11 mouse cellular contexts compared by ENCODE assay signal in genomic region chr12:73043396-73044167, GRCm38 (mm10). TPM values are rescaled to one million over a fixed set of nuclear protein-coding genes. Genes with fewer than 3 reads are reported as not detected.
DNase-seq lines count a peak whose midpoint lies in the region; ATAC-seq and TF ChIP-seq lines count a peak whose summit lies in the region.
"Had no signal": no experiment of that assay in that cellular context is flagged by ENCODE, and none has a peak within 500 bp of the region (broad histone marks: within the 10 kb centered on the region; RNA-seq: fewer than 3 reads in every experiment).

No protein-coding gene starts in this region.

- ATAC-seq in hindbrain, embryonic 11.5 days (ENCODE audit: low FRiP score) = no peak
- ATAC-seq in hindbrain, postnatal 0 days = no peak

- no peak overlapping the region; the same call in 1 of the 2 replicates for H3K9ac ChIP-seq in hindbrain, embryonic 11.5 days (ENCODE audit: low read depth, low read length)
- H3K9ac ChIP-seq in hindbrain, postnatal 0 days (replicated peaks; ENCODE audit: low read length) = no peak overlapping the region

- intact Hi-C loops in heart, postnatal 36 days (cut with DNase I) = loop anchor here (5.0 kb wide), 1 partner anchor 101 kb away; the partner anchor contains the start of gene 4930447C04Rik

- no peak for TF ChIP-seq CTCF in hindbrain, postnatal 0 days (IDR thresholded peaks at IDR 0.05; ENCODE audit: low read depth)

- DNase-seq in hindbrain, embryonic 11.5 days (ENCODE audit: low spot score) = peak; percentile 55
- DNase-seq in hindbrain, postnatal 0 days (ENCODE audit: low spot score) = no peak
- DNase-seq in thymus, postnatal 4 days = peak; percentile 24
- no peak for DNase-seq in thymus, postnatal 10 days (ENCODE audit: low spot score in 2 of 2)
- DNase-seq in heart, postnatal 36 days = peak; percentile 24 to 61
- DNase-seq in adrenal gland, postnatal 25 days = no peak
- no peak for DNase-seq in adrenal gland, adult 2 months
- DNase-seq in thymus, postnatal 25 days = no peak

- H3K4me2 ChIP-seq in hindbrain, embryonic 11.5 days (replicated peaks; ENCODE audit: low read depth, low read length) = peak overlapping the region; percentile 20; the same call in 1 of the 2 replicates
- no peak overlapping the region for H3K4me2 ChIP-seq in hindbrain, postnatal 0 days (ENCODE audit: low read depth, low read length)

- peak overlapping the region; percentile 44 for H3K4me3 ChIP-seq in hindbrain, embryonic 11.5 days (ENCODE audit: low read depth, low read length)
- H3K4me3 ChIP-seq in hindbrain, postnatal 0 days (ENCODE audit: low read length) = no peak overlapping the region

- no peak overlapping the region for H3K27ac ChIP-seq in hindbrain, embryonic 11.5 days (ENCODE audit: low read depth, low read length)
- H3K27ac ChIP-seq in hindbrain, postnatal 0 days = no peak overlapping the region

- no peaks in the 10 kb centered on the region for H3K9me3 ChIP-seq in hindbrain, embryonic 11.5 days (ENCODE audit: control insufficient read depth, low read length)
- no peaks in the 10 kb centered on the region for H3K9me3 ChIP-seq in hindbrain, postnatal 0 days (ENCODE audit: low read length)

- H3K36me3 ChIP-seq in hindbrain, embryonic 11.5 days (ENCODE audit: control insufficient read depth, insufficient read depth, low read length) = no peaks in the 10 kb centered on the region
- H3K36me3 ChIP-seq in hindbrain, postnatal 0 days (ENCODE audit: insufficient read depth, low read length) = no peaks in the 10 kb centered on the region
- H3K36me3 ChIP-seq: G1E had no signal

- H3K27me3 ChIP-seq in hindbrain, embryonic 11.5 days (ENCODE audit: control insufficient read depth, insufficient read depth, low read length) = peaks cover 88% of the 10 kb centered on the region
- H3K27me3 ChIP-seq in hindbrain, postnatal 0 days (ENCODE audit: insufficient read depth, low read length) = peaks cover 95% of the 10 kb centered on the region

- WGBS in hindbrain, embryonic 11.5 days = under 1% methylated on average over 14 of the region's 14 CpGs
- WGBS in hindbrain, postnatal 0 days = 5% methylated on average over 14 of the region's 14 CpGs

- H3K4me1 ChIP-seq in hindbrain, embryonic 11.5 days (replicated peaks; ENCODE audit: control insufficient read depth, insufficient read depth, low read length) = peaks cover 6% of the 10 kb centered on the region
- no peaks in the 10 kb centered on the region for H3K4me1 ChIP-seq in hindbrain, postnatal 0 days (ENCODE audit: insufficient read depth, low read length)

RNA-seq across cellular contexts. Expression of gene Six1, which starts 10.1 kb away (rescaled TPM):
- polyA plus RNA-seq in hindbrain, embryonic 11.5 days (2014; fragmentation: Nextera tagmentation; extraction: Ambion mirVana) = 24.6 and 28.8 TPM in 2 replicates
- total RNA-seq in hindbrain, postnatal 0 days (2014; rRNA removed) = 0.22 and 0.47 TPM in 2 replicates
- polyA plus RNA-seq in hindbrain, postnatal 0 days (2015; fragmentation: Nextera tagmentation; extraction: Ambion mirVana) = 0.54 and 0.68 TPM in 2 replicates
- total RNA-seq in heart, postnatal 36 days (2021) = 1 to 10 TPM in 1 of 2 experiments, under 1 TPM in 1; 0.89 to 1.3 TPM
- 1.6 and 4.2 TPM in 2 replicates for total RNA-seq in adrenal gland, postnatal 25 days (2021)
- 1 to 10 TPM; 1.6 to 4.5 TPM for total RNA-seq in adrenal gland, adult 2 months (2021)
- polyA plus RNA-seq in adrenal gland, adult 2 months (2012; rRNA removed) = 0.93 and 2.0 TPM in 2 replicates
- polyA plus RNA-seq: intestine, postnatal 0 days; liver, adult 2 months had no signal

Comparison
In these comparisons a context has a peak if more than half of its experiments do, and no peak if none do; other contexts are left out.
1. DNase-seq: peak in hindbrain, embryonic 11.5 days (single experiment), thymus, postnatal 4 days (single experiment) and heart, postnatal 36 days (2 of 2); none in hindbrain, postnatal 0 days (single experiment), thymus, postnatal 10 days (0 of 2), adrenal gland, postnatal 25 days (single experiment), adrenal gland, adult 2 months (single experiment) and thymus, postnatal 25 days (single experiment).